Comparison of ENCODE assay signal across 8 mouse cellular contexts in genomic region chr13:35967690-35968089, GRCm38 (mm10). TPM values are rescaled to one million over a fixed set of nuclear protein-coding genes. Genes with fewer than 3 reads are reported as not detected.
DNase-seq lines count a peak whose midpoint lies in the region; ATAC-seq and TF ChIP-seq lines count a peak whose summit lies in the region.

No protein-coding gene starts in this region.

- H3K4me1 ChIP-seq in heart, postnatal 0 days (ENCODE audit: control insufficient read depth, insufficient read depth) = peaks cover 10% of the 10 kb centered on the region
- H3K4me1 ChIP-seq in liver, postnatal 0 days (ENCODE audit: insufficient read depth) = no peaks in the 10 kb centered on the region

- ATAC-seq in heart, postnatal 0 days (ENCODE audit: insufficient read depth, low read depth) = peak; percentile 30; the same call in 1 of the 2 replicates
- peak; percentile 10; the same call in 1 of the 2 replicates for ATAC-seq in liver, postnatal 0 days

- TF ChIP-seq CTCF in heart, postnatal 0 days (IDR thresholded peaks at IDR 0.05; ENCODE audit: low read depth) = no peak
- no peak for TF ChIP-seq CTCF in liver, postnatal 0 days (IDR thresholded peaks at IDR 0.05; ENCODE audit: low read depth)

- DNase-seq in heart, adult 11 months = peak; percentile 79
- DNase-seq in heart, adult 18-20 months = no peak
- DNase-seq in ZHBTc4 (ENCODE audit: low read depth, low spot score) = peak; percentile 52
- DNase-seq in heart, postnatal 0 days (ENCODE audit: low spot score) = peak; percentile 11
- peak; percentile 43 for DNase-seq in liver, postnatal 0 days
- DNase-seq in left cerebral cortex, postnatal 25 days (ENCODE audit: low spot score in 2 of 2) = no peak
- DNase-seq in cerebellum, postnatal 4 days (ENCODE audit: low spot score in 2 of 2) = no peak
- DNase-seq in adrenal gland, adult 8-10 months = no peak

- WGBS in heart, postnatal 0 days = 8% methylated on average over 15 of the region's 15 CpGs
- WGBS in liver, postnatal 0 days (ENCODE audit: insufficient replicate concordance) = 17% methylated on average over 15 of the region's 15 CpGs

- intact Hi-C loops in left cerebral cortex, postnatal 25 days (cut with DNase I) = no loop called here

- H3K27ac ChIP-seq in heart, postnatal 0 days (ENCODE audit: low read depth) = no peak overlapping the region
- H3K27ac ChIP-seq in liver, postnatal 0 days (ENCODE audit: low read depth) = peak overlapping the region; percentile 69

- H3K4me2 ChIP-seq in heart, postnatal 0 days (ENCODE audit: low read depth, low read length) = peak overlapping the region; percentile 100
- H3K4me2 ChIP-seq in liver, postnatal 0 days (ENCODE audit: low read depth, low read length) = peak overlapping the region; percentile 80

- peaks cover 11% of the 10 kb centered on the region for H3K27me3 ChIP-seq in heart, postnatal 0 days (ENCODE audit: control insufficient read depth, insufficient read depth, low read length)
- H3K27me3 ChIP-seq in liver, postnatal 0 days (ENCODE audit: insufficient read depth, low read length) = peaks cover 33% of the 10 kb centered on the region

- H3K4me3 ChIP-seq in heart, postnatal 0 days (ENCODE audit: low read depth, low read length) = peak overlapping the region; percentile 69
- H3K4me3 ChIP-seq in liver, postnatal 0 days (ENCODE audit: low read depth, low read length) = peak overlapping the region; percentile 56

- 0 out of 2 replicates have a peak overlapping the region, but pooled peaks have one; percentile 64 for H3K9ac ChIP-seq in heart, postnatal 0 days (replicated peaks; ENCODE audit: low read depth, low read length)
- peak overlapping the region; percentile 76 for H3K9ac ChIP-seq in liver, postnatal 0 days (replicated peaks)

- no peaks in the 10 kb centered on the region for H3K9me3 ChIP-seq in heart, postnatal 0 days (replicated peaks; ENCODE audit: control insufficient read depth, low read length)
- H3K9me3 ChIP-seq in liver, postnatal 0 days (ENCODE audit: low read length) = no peaks in the 10 kb centered on the region

- no peaks in the 10 kb centered on the region for H3K36me3 ChIP-seq in heart, postnatal 0 days (replicated peaks; ENCODE audit: control insufficient read depth, insufficient read depth, low read length)
- H3K36me3 ChIP-seq in liver, postnatal 0 days (replicated peaks; ENCODE audit: insufficient read depth, low read length) = no peaks in the 10 kb centered on the region

- TF ChIP-seq EP300 in heart, postnatal 0 days (IDR thresholded peaks at IDR 0.05; ENCODE audit: low read depth) = no peak
- no peak for TF ChIP-seq EP300 in liver, postnatal 0 days (IDR thresholded peaks at IDR 0.05; ENCODE audit: low read depth)

RNA-seq across cellular contexts. Expression of gene Ppp1r3g, which starts 9.1 kb away (rescaled TPM):
- total RNA-seq in heart, adult 18-20 months (2021) = under 1 TPM; 0.42 to 0.44 TPM
- 2.7 and 11.8 TPM in 2 replicates for total RNA-seq in heart, postnatal 0 days (2014; rRNA removed; ENCODE audit: low replicate concordance)
- 2.5 TPM in 2 replicates for polyA plus RNA-seq in heart, postnatal 0 days (2015; fragmentation: Nextera tagmentation; extraction: Ambion mirVana)
- 2.2 and 4.3 TPM in 2 replicates for polyA plus RNA-seq in liver, postnatal 0 days (2015; fragmentation: Nextera tagmentation; extraction: Ambion mirVana)
- total RNA-seq in left cerebral cortex, postnatal 25 days (2021) = 10 to 100 TPM; 14.3 to 14.9 TPM
- under 1 TPM; 0.19 to 0.43 (median 0.29) TPM for total RNA-seq in adrenal gland, adult 8-10 months (2022)

Comparison
In these comparisons a context has a peak if more than half of its experiments do, and no peak if none do; other contexts are left out.
1. DNase-seq: peak in heart, adult 11 months (single experiment), ZHBTc4 (single experiment), heart, postnatal 0 days (single experiment) and liver, postnatal 0 days (single experiment); none in heart, adult 18-20 months (0 of 2), left cerebral cortex, postnatal 25 days (0 of 2), cerebellum, postnatal 4 days (0 of 2) and adrenal gland, adult 8-10 months (single experiment).